Mouse (Mus musculus) embryo, embryonic 10.5 days (tissue): ENCODE data around the gene Kremen1.

Experiments used
- DNase-seq: peaks from one replicate; pipeline ENCODE4 v3.0.0-alpha.2; 2015; ENCODE audit warnings: low spot score

Kremen1 gene

GRCm38 (mm10) chr11:5265764-5266163 is 4.4 kb upstream of the Kremen1 start:
- DNase-seq: no peak

DNA sequence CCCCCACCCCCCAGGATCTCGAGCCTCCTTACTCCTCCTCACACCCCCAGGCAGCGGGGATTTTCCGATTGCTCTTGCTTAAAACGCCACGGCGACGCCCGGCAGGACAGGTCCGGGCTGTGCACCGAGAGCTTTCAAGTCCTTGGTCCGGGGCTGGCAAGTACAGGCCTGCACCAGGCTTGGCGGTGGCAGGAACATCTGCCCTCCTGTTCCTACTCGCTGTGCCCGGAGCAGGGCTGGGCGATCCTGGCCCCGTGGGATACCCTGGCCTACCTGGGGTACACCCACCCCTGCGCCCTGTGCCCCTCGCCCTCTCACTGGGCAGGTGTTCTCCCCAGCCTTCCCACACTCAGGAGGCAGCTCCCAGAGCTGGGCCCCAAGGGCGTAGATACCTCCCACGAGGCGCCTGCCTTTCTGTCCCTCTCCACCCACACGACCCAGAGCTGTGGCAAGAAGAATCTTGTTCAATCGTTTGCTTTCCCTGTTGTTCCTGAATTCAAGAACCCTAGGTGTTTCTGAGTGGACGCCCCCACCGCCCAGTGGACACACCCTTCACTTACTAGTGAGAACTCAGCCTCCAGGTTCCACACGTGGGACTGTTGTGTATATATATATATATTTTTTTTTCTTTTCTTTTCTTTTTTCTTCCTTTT is 1.8 kb upstream of the Kremen1 start:
- no peak for DNase-seq

DNA sequence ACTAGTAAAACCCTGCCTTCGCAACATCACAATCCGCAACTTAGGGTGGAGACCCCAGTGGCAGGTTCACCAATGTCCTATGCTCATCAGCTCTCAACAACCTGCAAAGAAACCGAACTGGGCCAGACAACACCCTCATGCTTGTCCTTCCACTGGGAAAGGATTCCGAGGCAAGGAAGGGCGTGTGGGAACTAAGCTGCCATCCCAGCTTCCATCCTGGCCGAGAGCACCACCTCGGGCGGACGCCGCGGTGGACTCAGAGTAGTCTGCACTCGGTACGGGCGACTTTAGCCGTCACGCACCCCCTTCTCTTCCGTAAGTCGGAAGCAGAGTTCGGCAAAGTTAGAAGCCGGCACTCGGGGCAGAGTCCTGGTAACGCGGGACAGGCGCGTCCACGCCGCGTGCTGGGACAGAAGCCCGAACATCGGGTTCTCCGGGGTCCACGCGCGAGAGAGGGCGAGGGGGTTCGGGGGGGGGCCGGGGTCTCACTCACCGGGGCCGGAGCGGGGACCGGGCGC is 357 bp downstream of the Kremen1 start:
- DNase-seq: peak; percentile 66

GRCm38 (mm10) chr11:5259944-5260598 is 1.3 kb downstream of the Kremen1 start:
- no peak for DNase-seq

GRCm38 (mm10) chr11:5258036-5258435 is 3.3 kb downstream of the Kremen1 start:
- no peak for DNase-seq

GRCm38 (mm10) chr11:5257151-5257862 is 4.1 kb downstream of the Kremen1 start:
- DNase-seq: no peak

- DNase-seq: peak; percentile 43
Measured at GRCm38 (mm10) chr11:5255509-5256014, 5.8 kb downstream of the Kremen1 start.

- no peak for DNase-seq
Measured at GRCm38 (mm10) chr11:5254016-5254415, 7.3 kb downstream of the Kremen1 start.

- DNase-seq: no peak
Measured at GRCm38 (mm10) chr11:5253528-5253927, 7.8 kb downstream of the Kremen1 start.

GRCm38 (mm10) chr11:5252727-5253126 is 8.6 kb downstream of the Kremen1 start:
- no peak for DNase-seq

DNA sequence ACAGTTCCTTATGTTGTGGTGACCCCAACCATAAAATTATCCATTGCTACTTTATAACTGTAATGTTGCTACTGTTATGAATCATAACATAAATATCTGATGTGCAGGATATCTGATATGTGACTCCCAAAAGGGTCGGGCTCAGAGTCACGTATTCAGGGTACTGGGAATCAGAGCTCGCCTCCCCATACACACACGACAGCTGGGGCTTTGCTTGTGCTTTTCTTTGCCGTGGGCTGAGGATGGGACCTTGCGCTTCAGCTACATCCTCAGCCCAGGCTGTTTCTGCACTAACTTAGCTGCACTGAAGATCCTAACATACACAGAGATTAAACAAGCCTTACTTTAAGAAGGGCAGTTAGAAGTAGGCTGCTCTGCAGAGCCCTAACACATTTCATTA is 10.2 kb downstream of the Kremen1 start:
- no peak for DNase-seq

- DNase-seq: no peak
Measured at GRCm38 (mm10) chr11:5248200-5248599, 13.2 kb downstream of the Kremen1 start.

DNA sequence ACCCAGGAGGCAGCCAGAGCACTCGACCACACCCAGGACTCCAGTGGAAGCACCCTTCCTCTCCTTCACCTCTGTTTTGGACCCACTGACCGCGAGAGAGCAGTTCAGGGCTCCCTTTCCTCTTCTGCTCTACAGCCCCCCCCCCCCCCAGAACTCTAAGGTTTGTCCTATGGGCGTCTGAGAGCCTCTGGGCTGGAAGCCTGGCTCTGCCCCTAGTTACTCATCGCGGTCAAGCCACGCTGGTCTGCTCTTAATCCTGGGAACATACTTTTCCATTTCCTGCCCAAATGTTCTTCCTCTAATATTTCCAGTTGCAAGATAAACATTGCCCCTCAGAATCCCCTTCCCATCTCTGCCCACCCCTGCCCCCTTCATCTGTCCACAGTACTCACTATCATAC is 15.9 kb downstream of the Kremen1 start:
- DNase-seq: no peak

DNA sequence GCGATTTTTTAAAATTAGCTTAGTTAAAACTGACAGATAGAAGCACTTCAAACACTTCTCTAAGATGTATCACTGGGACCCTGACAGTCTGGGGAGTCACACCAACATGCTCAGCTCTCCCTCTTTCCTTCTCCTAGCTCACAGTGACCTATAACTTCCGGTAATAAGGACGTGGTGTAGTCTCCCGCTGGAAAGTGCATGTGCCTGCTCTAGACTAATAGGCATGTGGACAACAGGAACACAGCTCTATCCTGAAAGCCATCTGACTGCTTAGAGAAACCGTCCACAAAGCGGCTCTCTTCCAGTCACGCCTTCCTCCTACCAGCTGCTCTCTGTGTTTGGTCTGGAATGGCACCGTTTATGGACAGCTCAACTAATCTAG is 16.6 kb downstream of the Kremen1 start:
- DNase-seq: peak; percentile 43

DNA sequence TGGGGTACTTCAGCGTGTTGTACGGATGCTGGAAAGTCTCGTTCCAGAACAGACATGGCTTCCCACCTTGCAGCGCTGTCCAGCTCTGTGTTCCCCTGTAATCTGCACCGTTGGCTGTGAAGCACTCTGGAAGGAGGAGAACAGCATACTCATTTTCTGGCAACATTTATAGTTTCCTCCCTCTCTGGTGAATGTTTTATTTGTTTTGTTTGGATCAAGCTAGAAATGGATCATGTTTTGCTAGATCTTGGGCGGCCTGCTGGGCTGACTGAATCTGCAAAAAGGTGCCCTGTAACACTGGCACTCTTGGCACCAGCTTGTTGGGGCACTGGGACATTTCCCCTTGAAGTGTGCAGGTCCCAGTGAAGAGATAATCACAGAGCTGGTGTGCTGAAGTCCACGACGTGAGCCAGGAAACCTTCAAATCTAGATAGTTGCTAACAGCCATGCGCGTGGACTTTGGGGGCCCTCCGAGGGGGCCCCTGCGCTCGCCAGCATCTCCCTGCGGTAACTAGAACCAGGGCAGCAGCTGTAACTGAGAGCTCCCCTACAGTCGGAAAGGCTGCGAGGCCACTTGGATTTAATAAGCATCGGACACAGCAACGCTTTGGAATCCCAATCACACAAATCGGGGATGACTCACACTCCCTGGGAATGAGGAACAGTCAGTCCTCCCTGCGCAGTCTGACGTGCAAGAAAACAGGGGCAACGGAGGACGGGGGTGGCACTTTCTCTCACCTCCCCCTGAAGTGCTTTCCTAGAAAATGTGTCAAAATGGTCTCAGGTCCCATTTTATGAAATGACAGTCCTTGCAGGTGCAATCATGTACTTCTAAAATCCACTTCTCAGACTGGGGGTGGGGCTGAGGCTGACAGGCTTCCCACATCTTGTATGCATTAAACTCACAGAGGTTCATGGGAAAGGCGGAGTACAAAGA is 17.3 kb downstream of the Kremen1 start:
- DNase-seq: no peak

DNA sequence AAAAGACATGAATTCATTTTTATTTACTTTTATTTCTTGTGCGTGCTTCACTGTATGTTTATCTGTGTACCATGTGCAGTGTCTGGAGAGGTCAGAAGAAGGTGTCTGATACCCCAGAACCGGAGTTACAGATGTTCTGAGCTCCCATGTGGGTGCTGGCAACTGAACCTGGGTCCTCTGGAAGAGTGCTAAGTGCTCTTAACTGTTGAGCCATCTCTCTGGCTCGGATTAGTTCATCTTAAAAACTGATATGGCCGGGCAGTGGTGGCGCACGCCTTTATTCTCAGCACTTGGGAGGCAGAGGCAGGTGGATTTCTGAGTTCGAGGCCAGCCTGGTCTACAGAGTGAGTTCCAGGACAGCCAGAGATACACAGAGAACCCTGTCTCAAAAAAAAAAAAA is 18.1 kb downstream of the Kremen1 start:
- no peak for DNase-seq

DNA sequence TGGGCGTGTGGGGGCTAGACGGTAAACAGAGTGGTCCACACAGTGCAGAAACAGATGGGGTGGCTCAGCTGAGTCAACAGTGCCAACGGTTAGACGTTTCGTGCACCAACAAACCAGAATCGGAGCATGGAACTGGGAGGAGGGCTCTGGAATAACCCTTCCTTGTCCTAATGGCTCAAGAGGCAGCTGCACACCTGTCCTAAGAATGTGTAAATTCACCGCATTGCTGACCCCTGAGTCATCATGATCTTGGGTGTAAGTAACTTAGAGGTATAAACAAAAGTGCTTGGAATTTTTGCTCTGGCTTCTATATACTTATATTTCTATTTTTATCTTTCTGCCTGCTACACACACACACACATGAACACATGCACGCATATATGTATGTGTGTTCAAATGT is 19.2 kb downstream of the Kremen1 start:
- DNase-seq: no peak

GRCm38 (mm10) chr11:5239706-5240690 is 21.4 kb downstream of the Kremen1 start:
- DNase-seq: peak; percentile 77

- peak; percentile 27 for DNase-seq
Measured at GRCm38 (mm10) chr11:5219910-5220447, 41.4 kb downstream of the Kremen1 start.

GRCm38 (mm10) chr11:5219371-5219770 is 42.0 kb downstream of the Kremen1 start:
- DNase-seq: no peak
